Mouse (Mus musculus): ENCODE measurements around the gene Ccm2l. TPM values are rescaled to one million over a fixed set of nuclear protein-coding genes. Genes with fewer than 3 reads are reported as not detected.

The Ccm2l gene
- polyA plus RNA-seq, 1 experiment: 8.3 TPM

GRCm38 (mm10) chr2:153107802-153108201, 42.0 kb downstream of the Ccm2l start:
- TF ChIP-seq POLR2A (IDR thresholded peaks at IDR 0.05; ENCODE audit: borderline replicate concordance, extremely low read depth, insufficient read depth, insufficient read length, poor library complexity, severe bottlenecking) (no peak), CTCF (IDR thresholded peaks at IDR 0.05; ENCODE audit: borderline replicate concordance, extremely low read depth, insufficient read depth, insufficient read length) (no peak)
- no peak for DNase-seq (ENCODE audit: low read depth)

DNA sequence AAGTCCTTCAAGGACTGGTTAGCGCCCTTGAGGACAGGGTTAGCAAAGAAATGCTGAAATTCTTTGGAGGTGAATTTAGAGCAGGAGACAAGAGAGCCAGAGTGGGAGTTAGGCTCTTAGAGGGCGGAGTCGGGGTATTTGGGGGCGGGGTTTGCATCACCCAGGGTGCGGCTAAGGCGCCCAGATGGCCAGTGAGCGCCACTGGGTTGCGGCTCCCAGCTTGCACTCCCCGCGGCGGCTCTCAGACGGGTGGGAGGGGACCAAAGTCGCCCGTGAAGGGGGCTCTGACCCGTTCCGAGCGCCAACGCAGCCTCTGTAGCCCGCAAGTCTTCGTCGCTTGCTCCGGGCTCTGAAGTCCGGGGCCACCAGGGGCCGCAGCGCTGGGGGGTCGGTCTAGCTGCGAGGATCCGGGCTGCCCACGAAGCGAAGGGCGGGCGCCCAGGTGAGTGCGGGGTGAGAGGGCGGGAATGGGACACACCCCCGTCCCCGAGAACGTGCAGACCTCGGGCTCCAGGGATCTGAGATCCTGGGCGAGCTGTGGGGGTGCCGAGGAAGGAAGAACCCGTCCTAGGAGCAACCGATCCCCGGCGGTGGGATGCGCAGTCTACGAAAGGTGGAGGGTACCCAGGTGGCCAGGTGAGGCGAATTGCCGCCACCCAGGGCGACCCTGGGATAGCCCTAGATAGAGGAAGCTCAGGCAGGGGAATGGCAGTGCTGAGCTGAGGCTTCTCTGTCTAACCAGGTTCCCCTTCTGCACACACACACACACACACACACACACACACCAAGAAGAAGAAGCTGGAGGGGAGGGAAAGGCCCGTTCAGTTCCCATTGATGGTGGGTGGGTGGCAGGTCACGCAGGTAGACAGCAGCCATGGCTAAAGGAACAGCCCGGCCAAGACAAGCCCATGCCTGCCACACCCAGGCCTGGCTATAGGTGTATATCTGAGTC, 42.8 kb downstream of the Ccm2l start, which contains the start of gene Hck:
Hck (plus strand) TSS at position 156 of the 952 bp plus-strand sequence.
- DNase-seq (ENCODE audit: low read depth): peak; percentile 41
- TF ChIP-seq POLR2A (IDR thresholded peaks at IDR 0.05; ENCODE audit: borderline replicate concordance, extremely low read depth, insufficient read depth, insufficient read length, poor library complexity, severe bottlenecking) (no peak), CTCF (IDR thresholded peaks at IDR 0.05; ENCODE audit: borderline replicate concordance, extremely low read depth, insufficient read depth, insufficient read length) (no peak)

- TF ChIP-seq POLR2A (IDR thresholded peaks at IDR 0.05; ENCODE audit: borderline replicate concordance, extremely low read depth, insufficient read depth, insufficient read length, poor library complexity, severe bottlenecking): no peak
- no peak for TF ChIP-seq CTCF (IDR thresholded peaks at IDR 0.05; ENCODE audit: borderline replicate concordance, extremely low read depth, insufficient read depth, insufficient read length)
- no peak for DNase-seq (ENCODE audit: low read depth)
Observed at GRCm38 (mm10) chr2:153109596-153109995, 43.8 kb downstream of the Ccm2l start.

DNA sequence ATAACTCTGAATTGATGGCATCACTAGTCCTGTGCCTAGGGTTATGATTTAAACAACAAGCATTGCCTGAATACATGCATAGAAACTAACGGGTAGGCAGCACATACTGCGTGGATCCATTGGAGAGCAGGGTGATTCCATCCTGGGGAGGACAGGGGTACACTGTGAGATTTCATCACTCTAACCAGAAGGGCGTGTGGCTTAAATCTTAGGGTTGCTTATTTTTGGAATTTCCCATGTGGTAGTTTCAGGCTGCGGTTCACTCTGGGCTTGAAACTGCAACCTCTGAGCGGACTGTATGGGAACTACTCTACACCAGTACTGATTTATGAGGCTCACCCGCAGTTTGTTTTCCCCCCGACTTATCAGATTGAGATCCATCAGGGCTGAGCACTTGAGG, 45.5 kb downstream of the Ccm2l start:
- TF ChIP-seq CTCF (IDR thresholded peaks at IDR 0.05; ENCODE audit: borderline replicate concordance, extremely low read depth, insufficient read depth, insufficient read length): no peak
- TF ChIP-seq POLR2A (IDR thresholded peaks at IDR 0.05; ENCODE audit: borderline replicate concordance, extremely low read depth, insufficient read depth, insufficient read length, poor library complexity, severe bottlenecking): no peak
- DNase-seq (ENCODE audit: low read depth): no peak

- TF ChIP-seq POLR2A (IDR thresholded peaks at IDR 0.05; ENCODE audit: borderline replicate concordance, extremely low read depth, insufficient read depth, insufficient read length, poor library complexity, severe bottlenecking) (no peak), CTCF (IDR thresholded peaks at IDR 0.05; ENCODE audit: borderline replicate concordance, extremely low read depth, insufficient read depth, insufficient read length) (no peak)
- DNase-seq (ENCODE audit: low read depth): no peak
Observed at GRCm38 (mm10) chr2:153115679-153116081, 49.9 kb downstream of the Ccm2l start.

- no peak for TF ChIP-seq POLR2A (IDR thresholded peaks at IDR 0.05; ENCODE audit: borderline replicate concordance, extremely low read depth, insufficient read depth, insufficient read length, poor library complexity, severe bottlenecking)
- no peak for TF ChIP-seq CTCF (IDR thresholded peaks at IDR 0.05; ENCODE audit: borderline replicate concordance, extremely low read depth, insufficient read depth, insufficient read length)
- no peak for DNase-seq (ENCODE audit: low read depth)
Observed at GRCm38 (mm10) chr2:153117051-153117486, 51.3 kb downstream of the Ccm2l start.

GRCm38 (mm10) chr2:153119488-153119887, 53.7 kb downstream of the Ccm2l start:
- DNase-seq (ENCODE audit: low read depth): no peak
- TF ChIP-seq CTCF (IDR thresholded peaks at IDR 0.05; ENCODE audit: borderline replicate concordance, extremely low read depth, insufficient read depth, insufficient read length): no peak
- TF ChIP-seq POLR2A (IDR thresholded peaks at IDR 0.05; ENCODE audit: borderline replicate concordance, extremely low read depth, insufficient read depth, insufficient read length, poor library complexity, severe bottlenecking): no peak

DNA sequence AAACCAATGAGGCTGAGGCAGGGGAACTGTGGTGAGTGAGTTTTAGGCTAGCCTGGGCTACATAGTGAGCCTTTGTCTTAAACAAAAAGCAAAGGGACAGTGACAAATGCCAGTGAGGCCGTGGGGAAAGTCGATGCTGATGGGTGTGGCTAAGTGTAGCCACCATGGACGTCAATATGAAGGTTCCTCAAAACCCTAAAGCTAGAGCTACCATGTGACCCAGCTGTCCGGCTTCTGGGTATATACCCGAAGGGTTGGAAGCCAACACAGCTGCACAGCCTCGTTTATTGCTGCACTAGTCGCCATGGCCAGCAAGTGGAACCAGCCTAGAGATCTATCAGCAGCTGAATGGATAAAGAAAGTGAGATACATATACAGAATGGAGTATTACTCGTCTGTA, 54.4 kb downstream of the Ccm2l start:
- DNase-seq (ENCODE audit: low read depth): no peak
- TF ChIP-seq POLR2A (IDR thresholded peaks at IDR 0.05; ENCODE audit: borderline replicate concordance, extremely low read depth, insufficient read depth, insufficient read length, poor library complexity, severe bottlenecking): no peak
- TF ChIP-seq CTCF (IDR thresholded peaks at IDR 0.05; ENCODE audit: borderline replicate concordance, extremely low read depth, insufficient read depth, insufficient read length): no peak

- TF ChIP-seq CTCF (IDR thresholded peaks at IDR 0.05; ENCODE audit: borderline replicate concordance, extremely low read depth, insufficient read depth, insufficient read length) (no peak), POLR2A (IDR thresholded peaks at IDR 0.05; ENCODE audit: borderline replicate concordance, extremely low read depth, insufficient read depth, insufficient read length, poor library complexity, severe bottlenecking) (no peak)
- peak; percentile 20 for DNase-seq (ENCODE audit: low read depth)
Observed at GRCm38 (mm10) chr2:153121821-153122615, 56.3 kb downstream of the Ccm2l start.

- TF ChIP-seq CTCF (IDR thresholded peaks at IDR 0.05; ENCODE audit: borderline replicate concordance, extremely low read depth, insufficient read depth, insufficient read length): no peak
- TF ChIP-seq POLR2A (IDR thresholded peaks at IDR 0.05; ENCODE audit: borderline replicate concordance, extremely low read depth, insufficient read depth, insufficient read length, poor library complexity, severe bottlenecking): no peak
- no peak for DNase-seq (ENCODE audit: low read depth)
Observed at GRCm38 (mm10) chr2:153122701-153123100, 56.9 kb downstream of the Ccm2l start.

DNA sequence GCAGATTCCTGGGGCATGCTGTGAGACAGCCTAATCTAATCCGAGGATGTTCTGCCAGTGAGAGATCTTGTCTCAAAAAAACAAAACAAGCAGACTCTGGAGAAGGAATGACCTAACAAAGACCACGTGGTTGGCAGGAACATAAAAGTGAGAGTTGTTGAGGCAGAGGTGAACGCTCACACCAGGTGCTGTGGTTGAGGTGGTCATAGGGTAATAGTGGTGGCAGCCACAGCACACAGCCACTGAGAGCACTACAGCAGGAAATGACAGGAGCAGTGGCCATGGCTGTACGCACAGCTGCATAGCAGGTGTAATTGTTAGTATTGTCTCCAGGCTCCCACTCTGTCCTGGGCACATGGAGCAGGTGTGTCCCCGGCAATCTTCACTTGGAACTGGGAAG, 60.1 kb downstream of the Ccm2l start:
- no peak for DNase-seq (ENCODE audit: low read depth)
- TF ChIP-seq POLR2A (IDR thresholded peaks at IDR 0.05; ENCODE audit: borderline replicate concordance, extremely low read depth, insufficient read depth, insufficient read length, poor library complexity, severe bottlenecking): no peak
- no peak for TF ChIP-seq CTCF (IDR thresholded peaks at IDR 0.05; ENCODE audit: borderline replicate concordance, extremely low read depth, insufficient read depth, insufficient read length)

All from brain, embryonic 14.5 days (tissue).